Mouse (Mus musculus): ENCODE data around the gene Zfp217. TPM values are rescaled to one million over a fixed set of nuclear protein-coding genes. Genes with fewer than 3 reads are reported as not detected.

The Zfp217 gene
- polyA plus RNA-seq, 1 experiment from 2014 or later = 4.1 TPM

DNA sequence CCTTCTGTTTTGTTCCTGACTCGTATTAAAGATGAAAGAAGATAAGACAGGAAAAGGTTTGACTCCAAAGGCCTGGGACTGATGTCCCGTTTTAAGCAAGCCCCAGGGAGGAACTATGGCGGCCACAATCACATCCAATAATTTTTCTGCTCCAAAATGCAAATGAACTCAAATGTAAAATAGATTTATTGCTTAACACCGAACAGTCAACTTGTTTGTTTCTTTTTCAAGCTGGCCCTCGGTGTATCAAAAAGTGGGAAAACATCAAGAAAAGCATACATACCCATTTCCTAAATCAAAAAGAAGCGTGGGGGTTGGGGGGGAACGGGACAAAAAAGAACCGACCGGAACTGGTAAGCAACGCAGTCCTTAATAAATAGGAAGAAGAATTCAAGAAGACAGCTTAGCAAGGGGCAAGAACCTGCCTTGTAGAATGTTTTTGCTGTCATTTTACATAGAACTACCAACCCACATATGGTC lies 15.9 kb downstream of the Zfp217 start:
- ATAC-seq (ENCODE audit: insufficient number of reproducible peaks, low FRiP score, low TSS enrichment, low read depth) = no peak
- peak overlapping the region; percentile 94 for H3K27ac ChIP-seq (replicated peaks)
- H3K4me1 ChIP-seq = peaks cover 46% of the 10 kb centered on the region
- no peaks in the 10 kb centered on the region for H3K27me3 ChIP-seq
- H3K9ac ChIP-seq = no peak overlapping the region
- no peaks in the 10 kb centered on the region for H3K9me3 ChIP-seq (replicated peaks)
- no peaks in the 10 kb centered on the region for H3K36me3 ChIP-seq
- WGBS = 5% methylated on average over 10 of the region's 10 CpGs
- peak overlapping the region; percentile 73 for H3K4me2 ChIP-seq (replicated peaks)
- peak overlapping the region; percentile 86 for H3K4me3 ChIP-seq (replicated peaks)

DNA sequence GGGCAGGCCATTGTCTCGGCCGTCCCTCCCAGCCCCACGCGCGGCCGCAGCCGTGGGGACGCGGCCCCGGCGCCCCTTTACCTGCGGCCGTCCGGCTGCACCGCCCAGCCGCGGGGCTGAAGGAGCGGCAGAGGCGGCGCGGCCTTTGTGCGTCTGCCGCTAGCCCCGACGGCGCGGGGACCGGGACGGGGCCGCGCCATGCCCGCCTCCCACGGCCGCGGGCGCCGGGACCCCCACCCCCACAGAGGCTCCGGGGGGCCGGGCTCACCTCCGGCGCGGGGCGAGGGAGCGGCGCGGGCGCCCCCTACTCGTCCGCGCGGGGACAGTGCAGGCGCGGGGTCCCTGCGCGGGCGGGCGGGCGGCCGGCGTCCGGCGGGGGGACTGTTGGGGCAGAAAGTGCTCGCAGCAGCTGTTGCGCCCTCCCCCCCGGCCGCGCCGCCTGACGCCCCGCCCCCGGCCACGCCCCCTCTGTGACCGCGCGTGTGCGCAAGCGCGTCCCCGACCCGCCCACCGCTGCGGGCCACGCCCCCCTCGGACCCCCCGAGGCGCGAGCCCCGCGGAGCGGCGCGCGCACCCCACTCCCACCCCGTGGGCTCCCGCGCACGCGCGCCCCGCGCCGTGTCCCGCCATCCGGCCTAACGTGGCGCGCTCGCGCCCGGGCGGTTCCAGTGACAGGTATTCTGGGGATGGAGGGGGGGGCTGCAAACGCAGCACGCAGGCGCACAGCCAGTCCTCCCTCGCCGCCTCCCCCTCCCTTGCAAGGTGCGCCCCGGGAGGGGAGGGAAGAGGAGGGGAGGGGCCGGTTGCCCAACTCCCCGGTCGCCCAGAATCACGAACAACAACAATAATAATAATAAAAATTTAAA lies 16.9 kb downstream of the Zfp217 start:
- Histone ChIP-seq H3K4me1 (peaks cover 49% of the 10 kb centered on the region), H3K9ac (peak overlapping the region; percentile 94), H3K4me3 (replicated peaks) (peak overlapping the region; percentile 86), H3K27ac (replicated peaks) (peak overlapping the region; percentile 94), H3K4me2 (replicated peaks) (peak overlapping the region; percentile 73), H3K9me3 (replicated peaks) (no peaks in the 10 kb centered on the region), H3K27me3 (no peaks in the 10 kb centered on the region), H3K36me3 (no peaks in the 10 kb centered on the region)
- ATAC-seq (ENCODE audit: insufficient number of reproducible peaks, low FRiP score, low TSS enrichment, low read depth) = peak; percentile 89
- under 1% methylated on average over 68 of the region's 122 CpGs for whole genome bisulfite sequencing

GRCm38 (mm10) chr2:170129923-170130779 lies 17.8 kb downstream of the Zfp217 start:
- Histone ChIP-seq H3K4me2 (replicated peaks) (peak overlapping the region; percentile 73), H3K4me1 (peaks cover 57% of the 10 kb centered on the region), H3K9ac (peak overlapping the region; percentile 94), H3K27me3 (no peaks in the 10 kb centered on the region), H3K4me3 (replicated peaks) (peak overlapping the region; percentile 86), H3K36me3 (no peaks in the 10 kb centered on the region), H3K9me3 (replicated peaks) (no peaks in the 10 kb centered on the region), H3K27ac (replicated peaks) (peak overlapping the region; percentile 94)
- WGBS = under 1% methylated on average over 48 of the region's 48 CpGs
- ATAC-seq (ENCODE audit: insufficient number of reproducible peaks, low FRiP score, low TSS enrichment, low read depth) = peak; percentile 35

- WGBS = 19% methylated on average over 5 of the region's 5 CpGs
- ATAC-seq (ENCODE audit: insufficient number of reproducible peaks, low FRiP score, low TSS enrichment, low read depth) = no peak
- Histone ChIP-seq H3K4me1 (peaks cover 55% of the 10 kb centered on the region), H3K36me3 (no peaks in the 10 kb centered on the region), H3K4me3 (replicated peaks) (peak overlapping the region; percentile 86), H3K9me3 (replicated peaks) (no peaks in the 10 kb centered on the region), H3K27ac (replicated peaks) (peak overlapping the region; percentile 94), H3K27me3 (no peaks in the 10 kb centered on the region), H3K9ac (0 out of 2 replicates have a peak overlapping the region, but pooled peaks have one; percentile 10), H3K4me2 (replicated peaks) (peak overlapping the region; percentile 73)
These were observed 18.5 kb downstream of the Zfp217 start for GRCm38 (mm10) chr2:170129248-170129922.

- Histone ChIP-seq H3K4me1 (peaks cover 52% of the 10 kb centered on the region), H3K9ac (0 out of 2 replicates have a peak overlapping the region, but pooled peaks have one; percentile 10), H3K4me2 (replicated peaks) (peak overlapping the region; percentile 73), H3K27me3 (no peaks in the 10 kb centered on the region), H3K9me3 (replicated peaks) (no peaks in the 10 kb centered on the region), H3K4me3 (replicated peaks) (0 out of 2 replicates have a peak overlapping the region, but pooled peaks have one; percentile 86), H3K36me3 (no peaks in the 10 kb centered on the region), H3K27ac (replicated peaks) (peak overlapping the region; percentile 55)
- WGBS = 24% methylated on average over 7 of the region's 7 CpGs
- no peak for ATAC-seq (ENCODE audit: insufficient number of reproducible peaks, low FRiP score, low TSS enrichment, low read depth)
These were observed 19.2 kb downstream of the Zfp217 start for GRCm38 (mm10) chr2:170128461-170129247.

- 38% methylated on average over 3 of the region's 3 CpGs for WGBS
- Histone ChIP-seq H3K27me3 (no peaks in the 10 kb centered on the region), H3K4me1 (peaks cover 51% of the 10 kb centered on the region), H3K9ac (no peak overlapping the region), H3K9me3 (replicated peaks) (no peaks in the 10 kb centered on the region), H3K36me3 (peaks cover 4% of the 10 kb centered on the region; the same call in 1 of the 2 replicates), H3K4me3 (replicated peaks) (no peak overlapping the region), H3K4me2 (replicated peaks) (no peak overlapping the region), H3K27ac (replicated peaks) (no peak overlapping the region)
- no peak for ATAC-seq (ENCODE audit: insufficient number of reproducible peaks, low FRiP score, low TSS enrichment, low read depth)
These were observed 20.4 kb downstream of the Zfp217 start for GRCm38 (mm10) chr2:170127523-170127922.

DNA sequence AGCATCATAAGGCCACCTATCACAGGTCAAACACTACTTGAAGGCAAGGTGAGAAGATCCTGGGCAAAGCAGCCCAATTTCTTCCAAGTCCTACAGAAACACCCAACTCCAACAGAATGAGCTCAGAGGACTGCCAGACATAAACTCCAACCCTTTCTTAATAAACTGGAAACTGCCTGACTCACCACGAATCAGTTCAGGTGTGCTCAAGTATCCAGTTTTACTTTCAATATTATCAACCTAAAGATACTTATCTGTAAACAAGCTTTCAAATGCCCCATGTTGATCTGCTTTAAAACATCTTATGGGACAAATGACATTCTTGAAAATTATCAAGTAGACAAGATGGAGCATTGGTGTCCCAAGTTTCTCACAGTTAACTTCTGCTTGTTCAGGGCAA lies 21.6 kb downstream of the Zfp217 start:
- no peak overlapping the region for H3K27ac ChIP-seq (replicated peaks)
- peaks cover 5% of the 10 kb centered on the region; the same call in 1 of the 2 replicates for H3K36me3 ChIP-seq
- peaks cover 48% of the 10 kb centered on the region for H3K4me1 ChIP-seq
- H3K9ac ChIP-seq = no peak overlapping the region
- no peaks in the 10 kb centered on the region for H3K9me3 ChIP-seq (replicated peaks)
- no peak for ATAC-seq (ENCODE audit: insufficient number of reproducible peaks, low FRiP score, low TSS enrichment, low read depth)
- no peak overlapping the region for H3K4me3 ChIP-seq (replicated peaks)
- no peak overlapping the region for H3K4me2 ChIP-seq (replicated peaks)
- 62% methylated on average over 1 of the region's 1 CpGs for whole genome bisulfite sequencing
- no peaks in the 10 kb centered on the region for H3K27me3 ChIP-seq

DNA sequence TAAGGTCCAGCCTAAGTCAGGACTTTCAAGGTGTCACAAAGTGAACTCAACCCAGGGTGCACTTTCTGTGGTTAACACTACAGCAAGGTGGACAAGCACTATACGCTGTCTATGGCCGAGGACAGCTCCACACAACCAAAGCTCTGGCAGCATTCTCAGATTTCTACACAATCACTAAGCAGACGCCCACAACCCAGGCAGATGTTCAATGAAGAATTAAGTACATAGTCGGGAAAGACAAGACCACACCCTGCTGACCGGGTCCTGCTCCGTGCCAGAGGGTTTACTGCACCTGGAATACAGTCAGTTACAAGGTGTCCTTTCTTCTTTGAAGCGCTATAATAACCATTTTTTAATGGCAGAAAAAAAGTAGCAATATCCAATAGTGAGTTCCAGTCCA lies 25.7 kb downstream of the Zfp217 start:
- Histone ChIP-seq H3K4me3 (replicated peaks) (no peak overlapping the region), H3K27ac (replicated peaks) (no peak overlapping the region), H3K4me1 (peaks cover 30% of the 10 kb centered on the region), H3K27me3 (no peaks in the 10 kb centered on the region), H3K36me3 (peaks cover 34% of the 10 kb centered on the region), H3K4me2 (replicated peaks) (no peak overlapping the region), H3K9ac (no peak overlapping the region), H3K9me3 (replicated peaks) (no peaks in the 10 kb centered on the region)
- ATAC-seq (ENCODE audit: insufficient number of reproducible peaks, low FRiP score, low TSS enrichment, low read depth) = no peak
- WGBS = 78% methylated on average over 7 of the region's 7 CpGs

- no peak overlapping the region for H3K9ac ChIP-seq
- H3K4me1 ChIP-seq = peaks cover 25% of the 10 kb centered on the region
- H3K27ac ChIP-seq (replicated peaks) = no peak overlapping the region
- WGBS = 80% methylated on average over 19 of the region's 19 CpGs
- no peak for ATAC-seq (ENCODE audit: insufficient number of reproducible peaks, low FRiP score, low TSS enrichment, low read depth)
- H3K36me3 ChIP-seq = peaks cover 42% of the 10 kb centered on the region
- no peak overlapping the region for H3K4me2 ChIP-seq (replicated peaks)
- H3K27me3 ChIP-seq = no peaks in the 10 kb centered on the region
- no peaks in the 10 kb centered on the region for H3K9me3 ChIP-seq (replicated peaks)
- H3K4me3 ChIP-seq (replicated peaks) = no peak overlapping the region
These were observed 27.5 kb downstream of the Zfp217 start for GRCm38 (mm10) chr2:170120139-170121027.

All from embryonic facial prominence, embryonic 15.5 days (tissue).